Mouse (Mus musculus) 3T3-L1 (cell line): ENCODE measurements around the gene Gucy2c.
"Not testable (repeated sequence)": the region's sequence is repeated elsewhere in the genome, so short reads cannot be mapped to it uniquely, and the experiment has no call there.

Experiments
- DNase-seq: peaks from one replicate; pipeline ENCODE4 v3.0.0-alpha.2; 2015; ENCODE audit warnings: low read depth, low spot score

The Gucy2c gene

GRCm38 (mm10) chr6:136803739-136804633, 22.4 kb upstream of the Gucy2c start, which contains the start of gene Hist4h4:
Gene Hist4h4, minus strand, starts transcription at chr6:136804415.
- peak; percentile 99 for DNase-seq

- DNase-seq, result peak; percentile 62
Observed at GRCm38 (mm10) chr6:136803093-136803738, 21.7 kb upstream of the Gucy2c start.

DNA sequence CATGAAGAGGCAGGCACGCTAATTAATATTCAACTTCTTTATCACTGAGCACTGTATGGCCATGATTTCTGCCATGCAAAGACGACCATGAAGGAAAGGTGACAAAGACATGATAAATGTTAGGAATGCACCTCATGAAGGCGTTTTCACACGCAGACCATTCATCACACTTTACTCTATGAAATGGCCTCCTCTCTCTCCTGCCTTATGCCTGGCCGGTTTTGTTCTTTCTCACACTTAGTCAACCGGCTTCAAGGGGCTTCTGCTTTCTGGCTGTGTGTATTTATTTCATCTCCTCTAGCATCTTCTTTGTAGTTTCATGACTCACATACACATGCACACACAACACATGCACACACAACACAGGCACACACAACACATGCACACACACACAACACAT, 19.7 kb upstream of the Gucy2c start:
- DNase-seq, result no peak

GRCm38 (mm10) chr6:136800710-136801109, 19.1 kb upstream of the Gucy2c start:
- DNase-seq, result no peak

DNA sequence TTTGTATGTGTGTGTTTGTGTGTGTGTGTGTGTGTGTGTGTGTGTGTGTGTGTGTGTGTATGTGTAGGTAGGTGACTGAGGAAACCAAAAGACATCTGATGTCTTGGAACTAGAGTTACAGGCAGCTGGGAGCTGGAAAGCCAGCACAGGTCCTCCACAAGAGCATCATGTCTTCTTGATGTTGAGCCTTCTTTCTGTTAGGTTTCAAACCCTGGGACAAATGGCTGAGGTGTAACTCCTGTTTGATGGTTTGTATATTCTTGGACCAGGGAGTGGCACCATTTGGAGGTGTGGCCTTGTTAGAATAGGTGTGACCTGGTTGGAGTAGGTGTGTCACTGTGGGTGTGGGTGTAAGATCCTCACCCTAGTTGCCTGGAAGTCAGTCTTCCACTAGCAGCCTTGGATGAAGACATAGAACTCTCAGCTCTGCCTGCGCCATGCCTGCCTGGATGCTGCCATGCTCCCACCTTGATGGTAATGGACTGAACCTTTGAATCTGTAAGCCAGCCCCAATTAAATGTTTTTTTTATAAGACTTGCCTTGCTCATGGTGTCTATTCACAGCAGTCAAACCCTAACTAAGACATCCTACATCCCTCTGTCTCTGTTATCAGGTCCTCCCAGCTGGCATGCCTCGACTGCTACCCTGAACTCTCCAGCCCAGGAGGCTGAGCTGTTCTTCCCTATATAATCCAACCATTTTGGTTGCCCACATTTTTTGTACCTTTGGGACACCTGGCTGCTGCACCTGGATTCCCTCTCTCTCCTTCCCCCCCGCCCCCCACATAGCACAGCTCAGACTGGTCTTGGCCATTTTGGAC, 16.5 kb upstream of the Gucy2c start:
- not testable (repeated sequence) for DNase-seq

DNA sequence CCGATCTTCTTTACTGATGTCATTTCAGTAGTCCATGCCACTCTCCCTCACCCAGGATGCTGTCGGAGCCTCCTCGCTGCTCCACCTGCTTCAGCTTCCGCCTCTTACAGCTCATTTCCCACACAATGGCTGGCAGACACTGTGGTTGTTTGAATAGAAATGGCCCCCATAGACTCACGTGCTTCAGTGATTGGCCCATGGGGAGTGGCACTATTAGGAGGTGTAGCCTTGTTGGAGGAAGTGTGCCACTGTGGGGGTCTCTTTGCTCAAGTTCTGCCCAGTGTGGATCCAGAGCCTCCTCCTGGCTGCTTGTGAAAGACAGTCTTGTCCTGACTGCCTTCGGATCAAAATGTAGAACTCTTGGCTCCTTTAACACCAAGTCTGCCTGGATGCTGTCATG, 14.3 kb upstream of the Gucy2c start:
- no peak for DNase-seq

DNA sequence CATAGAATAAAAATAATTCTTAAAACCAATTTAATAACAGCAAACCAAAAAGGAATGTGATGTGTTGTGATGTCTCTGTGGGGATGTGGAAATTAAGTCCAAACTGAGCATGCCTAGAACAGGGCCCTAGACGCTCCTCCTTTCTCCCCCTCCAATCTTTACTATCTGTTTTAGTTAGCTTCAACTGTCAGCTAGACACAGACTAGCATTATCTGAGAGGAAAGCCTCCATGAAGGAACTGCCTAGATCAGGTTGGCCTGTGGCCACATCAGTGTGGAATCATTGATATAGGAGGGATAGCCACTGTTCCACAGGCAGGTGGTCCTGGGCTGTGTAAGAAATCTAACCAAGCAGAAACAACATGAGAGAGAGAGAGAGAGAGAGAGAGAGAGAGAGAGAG, 13.5 kb upstream of the Gucy2c start:
- DNase-seq, result no peak

DNA sequence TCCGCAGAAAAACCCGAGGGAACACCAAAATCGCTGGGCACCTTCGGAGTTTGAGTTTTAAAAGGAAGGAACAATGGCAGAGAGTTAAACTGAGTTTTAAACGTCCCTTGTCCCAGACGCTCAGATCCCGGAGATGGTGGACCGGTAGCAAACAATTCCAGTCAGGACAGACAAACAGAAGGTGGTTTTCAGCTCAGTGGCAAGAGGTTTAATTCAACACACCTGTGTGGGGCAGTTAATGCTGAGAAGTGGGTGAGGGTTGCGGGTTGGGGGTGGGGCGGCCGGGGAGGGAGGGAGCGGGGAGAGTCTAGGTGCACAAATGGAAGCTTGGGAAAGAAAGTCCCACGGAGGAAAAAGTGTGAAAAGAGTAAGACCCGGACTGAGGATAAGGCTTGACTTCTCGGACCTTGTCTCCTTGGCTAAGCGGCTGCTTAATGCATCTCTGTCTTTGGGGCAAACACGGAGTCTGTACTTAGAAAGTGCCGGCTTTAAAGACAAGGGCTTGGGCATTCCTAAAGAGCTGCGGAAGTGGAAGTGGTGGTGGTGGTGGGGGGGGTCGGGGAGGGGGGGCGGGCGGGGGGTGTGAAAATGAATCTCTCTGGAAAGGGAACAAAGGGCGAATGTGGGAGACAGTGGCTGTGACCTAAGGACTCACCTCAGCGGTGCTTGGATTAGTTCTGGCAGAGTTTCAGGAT, 12.4 kb upstream of the Gucy2c start:
- DNase-seq, result no peak

DNA sequence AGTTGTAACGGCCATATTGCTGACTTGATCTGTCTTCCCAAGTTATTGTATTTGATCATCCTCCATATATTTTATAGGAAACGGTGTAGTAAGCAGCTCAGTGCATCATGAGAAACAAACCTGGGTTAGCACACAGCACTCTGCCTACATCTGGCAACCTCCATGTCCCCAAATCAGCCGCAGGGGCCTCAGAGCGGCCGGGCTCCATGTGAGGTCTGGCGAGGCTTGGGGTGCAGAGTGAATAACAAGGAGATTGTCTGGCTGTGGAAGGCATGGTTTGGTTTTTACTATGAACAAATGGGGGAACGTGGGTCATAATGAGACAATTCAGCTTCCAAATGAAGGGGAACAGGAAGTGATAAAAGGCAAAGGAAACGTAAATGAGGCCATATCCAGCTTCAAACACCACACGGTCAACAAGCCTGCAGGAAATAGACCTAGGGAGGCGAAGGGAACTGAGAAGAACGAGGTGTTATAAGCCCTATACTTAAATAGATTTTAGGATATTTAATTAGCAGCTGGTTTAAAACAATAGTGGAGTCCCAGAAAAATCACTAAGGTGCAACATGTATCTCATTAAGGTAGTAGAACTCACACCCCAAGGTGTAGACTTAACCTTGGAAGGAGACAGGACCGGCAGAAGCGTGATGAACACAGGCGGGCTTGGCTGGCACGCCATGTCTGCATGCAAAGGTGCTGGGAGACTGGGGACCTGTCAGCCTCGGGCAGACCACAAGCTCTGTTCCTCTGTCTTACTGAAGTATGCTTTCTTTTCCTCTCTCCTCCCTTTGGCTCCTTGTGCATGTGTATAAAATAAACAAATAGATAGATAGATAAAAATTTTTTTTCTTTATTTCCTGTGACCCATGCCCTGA, 11.6 kb upstream of the Gucy2c start:
- no peak for DNase-seq

- no peak for DNase-seq
Observed at GRCm38 (mm10) chr6:136789391-136789971, 7.9 kb upstream of the Gucy2c start.

DNA sequence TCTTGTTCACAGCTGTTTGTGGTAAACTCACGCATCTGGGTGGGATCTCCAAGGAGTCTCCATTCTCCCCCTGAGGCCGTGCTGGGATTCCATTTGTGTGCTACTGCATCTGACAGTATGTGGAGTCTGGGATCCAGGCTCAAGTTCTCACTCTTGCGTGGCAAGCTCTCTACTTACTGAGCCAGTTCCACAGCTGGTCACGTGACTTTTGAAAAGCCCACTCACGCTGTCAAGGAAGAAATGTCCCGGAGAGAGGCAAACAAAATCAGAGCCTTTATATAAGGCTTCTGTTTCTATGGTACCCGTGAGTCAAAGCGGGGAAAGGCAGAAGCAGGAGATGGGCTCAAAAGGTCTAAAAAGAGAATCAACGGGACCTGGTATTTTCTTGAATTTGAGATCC, 1.2 kb upstream of the Gucy2c start:
- DNase-seq, result no peak

DNA sequence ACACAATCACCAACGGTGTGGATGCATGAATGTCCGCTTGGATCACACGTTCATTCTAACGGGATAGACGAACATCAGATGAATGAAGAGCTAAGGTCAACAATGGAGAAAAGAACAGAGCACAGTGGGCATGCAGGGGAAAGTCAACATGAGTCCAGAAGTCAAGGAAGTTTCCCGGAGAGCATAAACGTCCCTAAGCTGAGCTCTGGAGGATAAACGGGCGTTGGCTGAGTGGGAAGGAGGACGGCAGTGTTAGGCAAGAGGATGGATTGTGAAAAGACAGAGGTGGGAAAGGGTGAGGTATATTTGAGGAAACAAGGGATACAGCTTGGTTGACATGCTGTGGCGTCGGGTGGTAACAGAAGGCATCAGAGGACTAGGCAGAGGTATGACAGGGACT, 581 bp upstream of the Gucy2c start:
- DNase-seq, result no peak

- no peak for DNase-seq
Observed at GRCm38 (mm10) chr6:136776392-136776791, 5.2 kb downstream of the Gucy2c start.

DNA sequence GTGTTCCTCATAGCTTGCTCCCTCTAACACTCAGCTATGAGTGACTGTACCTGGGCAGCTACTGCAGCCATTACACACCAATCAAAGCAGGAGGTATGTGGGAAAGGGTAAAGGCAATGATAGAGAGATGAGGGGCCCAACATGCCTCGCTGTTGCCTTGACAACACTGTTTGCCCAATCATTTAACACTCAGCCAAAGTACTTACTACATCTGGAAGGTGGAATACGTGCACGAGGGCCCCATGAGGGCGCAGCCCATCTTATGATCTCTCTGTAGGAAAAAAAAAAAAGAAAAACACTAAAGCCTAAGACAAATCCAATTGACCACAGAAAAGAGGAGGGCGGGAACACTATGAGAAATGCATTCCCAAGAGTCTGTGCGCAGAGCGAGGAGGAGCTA, 11.7 kb downstream of the Gucy2c start:
- DNase-seq, result no peak

DNA sequence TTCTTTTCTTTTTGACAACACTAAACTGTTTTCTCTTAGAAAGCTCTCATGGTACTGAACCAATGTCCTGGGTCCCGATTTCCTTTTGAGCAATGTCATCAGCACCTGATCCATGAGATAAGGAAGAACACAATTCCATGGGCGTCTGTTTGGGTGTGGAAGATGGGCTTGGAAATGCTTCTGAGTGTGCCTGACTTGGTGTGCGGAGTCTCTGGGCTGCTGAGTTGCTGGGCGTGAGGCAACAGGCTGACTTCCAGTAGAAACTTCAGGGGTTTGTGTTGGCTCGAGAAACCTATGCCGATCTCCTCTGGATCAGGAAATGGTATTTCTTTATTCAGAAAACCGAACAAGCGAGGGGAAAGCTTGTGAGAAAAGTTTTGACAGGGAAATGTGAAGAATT, 12.4 kb downstream of the Gucy2c start:
- no peak for DNase-seq

DNA sequence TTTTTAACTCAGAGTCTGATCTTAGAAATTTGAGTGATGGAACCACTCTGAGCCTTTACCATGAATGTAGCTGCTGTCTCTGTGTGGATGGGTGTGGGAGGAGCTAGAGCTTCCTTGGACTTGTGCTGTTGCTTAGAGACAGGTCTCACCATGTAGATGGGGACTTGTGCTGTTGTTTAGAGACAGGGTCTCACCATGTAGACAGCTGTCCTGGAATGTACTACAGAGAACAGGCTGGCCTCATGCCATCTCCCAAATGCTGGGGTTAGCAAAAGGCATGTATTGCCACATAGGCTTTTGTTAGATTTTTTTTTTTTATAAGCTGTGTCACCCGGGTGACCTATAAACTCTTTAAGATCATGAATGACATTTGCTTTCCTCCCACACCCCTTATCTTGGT, 17.7 kb downstream of the Gucy2c start:
- no peak for DNase-seq

DNA sequence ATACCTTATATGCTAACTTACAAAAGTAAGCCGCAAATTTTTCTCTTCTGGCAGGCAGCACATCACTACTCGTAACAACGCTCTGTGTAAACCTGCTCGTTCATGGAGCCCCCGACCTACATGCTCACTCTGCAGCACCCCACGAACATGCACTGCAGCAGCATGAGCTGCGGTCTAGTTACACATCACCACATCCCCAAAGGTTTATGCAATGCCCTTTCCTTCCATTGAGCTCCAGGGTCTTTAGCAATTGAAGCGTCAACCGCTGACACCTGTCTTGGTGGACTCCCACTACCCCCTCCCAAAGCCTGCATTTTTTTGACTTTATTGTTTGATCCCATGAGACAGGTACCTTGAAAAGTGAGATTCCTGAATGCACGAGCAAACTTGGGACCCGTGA, 31.0 kb downstream of the Gucy2c start:
- DNase-seq, result no peak

GRCm38 (mm10) chr6:136745586-136745985, 36.0 kb downstream of the Gucy2c start:
- no peak for DNase-seq

DNA sequence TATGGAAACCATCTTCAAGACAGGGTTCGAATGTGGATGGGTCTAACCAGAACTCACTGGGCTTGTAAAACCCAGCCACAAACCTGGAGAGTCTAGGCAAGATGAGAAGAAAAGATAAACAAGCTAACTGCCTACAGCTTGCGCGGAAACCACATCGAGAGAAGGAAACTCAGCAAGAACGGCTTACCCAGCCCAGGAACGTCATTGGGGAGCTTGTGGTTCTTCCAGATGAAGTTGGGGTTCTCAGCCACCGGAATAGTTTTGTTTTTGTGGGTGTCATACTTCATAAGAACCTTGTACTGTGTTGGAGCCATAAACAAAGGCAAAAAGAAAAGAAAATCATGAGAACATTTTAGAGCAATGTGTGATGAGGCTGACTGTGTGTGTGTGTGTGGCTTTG, 37.8 kb downstream of the Gucy2c start:
- no peak for DNase-seq
